In genomic region chr4:152226901-152227486, GRCm38 (mm10) we compare ENCODE assay signal across 10 mouse cellular contexts. TPM values are rescaled to one million over a fixed set of nuclear protein-coding genes. Genes with fewer than 3 reads are reported as not detected.
DNase-seq lines count a peak whose midpoint lies in the region; ATAC-seq and TF ChIP-seq lines count a peak whose summit lies in the region.
"Had no signal": no experiment of that assay in that cellular context is flagged by ENCODE, and none has a peak within 500 bp of the region (broad histone marks: within the 10 kb centered on the region; RNA-seq: fewer than 3 reads in every experiment).

No protein-coding gene starts in this region.

- H3K4me2 ChIP-seq in hindbrain, embryonic 16.5 days (ENCODE audit: low read length) = no peak overlapping the region
- no peak overlapping the region for H3K4me2 ChIP-seq in limb, embryonic 15.5 days

- no peak overlapping the region for H3K4me3 ChIP-seq in gastrocnemius, adult 2 months
- H3K4me3 ChIP-seq in hindbrain, embryonic 16.5 days (ENCODE audit: low read length) = no peak overlapping the region
- H3K4me3 ChIP-seq in limb, embryonic 15.5 days = no peak overlapping the region
- H3K4me3 ChIP-seq in lung, adult 2 months (replicated peaks; ENCODE audit: extremely low read depth, low read depth, low read length) = no peak overlapping the region

- peak; percentile 83 for ATAC-seq in hindbrain, embryonic 16.5 days
- ATAC-seq in limb, embryonic 15.5 days (ENCODE audit: insufficient number of reproducible peaks, low FRiP score, low TSS enrichment, low read depth) = peak; percentile 48; the same call in 1 of the 2 replicates
- ATAC-seq: liver, postnatal 0 days had no signal

- TF ChIP-seq POLR2A in lung, adult 2 months (IDR thresholded peaks at IDR 0.05; ENCODE audit: borderline replicate concordance, extremely low read depth, low read depth, low read length) = no peak

- TF ChIP-seq CTCF in gastrocnemius, adult 2 months (IDR thresholded peaks at IDR 0.05) = no peak
- no peak for TF ChIP-seq CTCF in lung, adult 2 months (IDR thresholded peaks at IDR 0.05; ENCODE audit: insufficient read depth, low read length)

- 0 out of 2 replicates have a peak overlapping the region, but pooled peaks have one; percentile 25 for H3K27ac ChIP-seq in gastrocnemius, adult 2 months
- peak overlapping the region; percentile 60 for H3K27ac ChIP-seq in hindbrain, embryonic 16.5 days (ENCODE audit: low read depth, low read length)
- H3K27ac ChIP-seq in limb, embryonic 15.5 days = peak overlapping the region; percentile 78

- peaks cover 8% of the 10 kb centered on the region; the same call in 1 of the 2 replicates for H3K36me3 ChIP-seq in hindbrain, embryonic 16.5 days (ENCODE audit: control insufficient read depth, insufficient read depth, low read length)
- no peaks in the 10 kb centered on the region for H3K36me3 ChIP-seq in limb, embryonic 15.5 days

- H3K4me1 ChIP-seq in hindbrain, embryonic 16.5 days (ENCODE audit: control insufficient read depth, insufficient read depth, low read depth, low read length) = peaks cover 31% of the 10 kb centered on the region
- peaks cover 26% of the 10 kb centered on the region for H3K4me1 ChIP-seq in limb, embryonic 15.5 days
- peaks cover 21% of the 10 kb centered on the region for H3K4me1 ChIP-seq in lung, adult 2 months (ENCODE audit: control insufficient read depth, insufficient read depth, low read length)

- H3K9me3 ChIP-seq in hindbrain, embryonic 16.5 days (ENCODE audit: control insufficient read depth, low read length) = no peaks in the 10 kb centered on the region
- H3K9me3 ChIP-seq in limb, embryonic 15.5 days = no peaks in the 10 kb centered on the region

- H3K27me3 ChIP-seq in hindbrain, embryonic 16.5 days (replicated peaks; ENCODE audit: control insufficient read depth, insufficient read depth, low read length) = no peaks in the 10 kb centered on the region
- H3K27me3 ChIP-seq in limb, embryonic 15.5 days = no peaks in the 10 kb centered on the region
- H3K27me3 ChIP-seq: CH12.LX had no signal

- 57% methylated on average over 13 of the region's 13 CpGs for WGBS in hindbrain, embryonic 16.5 days
- 69% methylated on average over 13 of the region's 13 CpGs for WGBS in limb, embryonic 15.5 days
- 72% methylated on average over 13 of the region's 13 CpGs for WGBS in lung, adult 2 months

- no peak for DNase-seq in gastrocnemius, adult 2 months
- no peak for DNase-seq in gastrocnemius, adult 8-10 months (ENCODE audit: low spot score in 2 of 2)
- DNase-seq in cerebellum, adult 9-11 months = peak; percentile 68
- no peak for DNase-seq in lung, adult 2 months
- DNase-seq in thymus, postnatal 14 days = no peak
- DNase-seq in adrenal gland, postnatal 25 days = no peak
- DNase-seq: liver, postnatal 0 days had no signal

- intact Hi-C loops in gastrocnemius, adult 2 months (cut with DNase I) = no loop called here

- no peak overlapping the region for H3K9ac ChIP-seq in hindbrain, embryonic 16.5 days (ENCODE audit: low read depth, low read length)
- no peak overlapping the region for H3K9ac ChIP-seq in limb, embryonic 15.5 days
- H3K9ac ChIP-seq: liver, postnatal 0 days had no signal

RNA-seq across cellular contexts. Expression of gene Gpr153, which starts 47.0 kb away (rescaled TPM):
- total RNA-seq in gastrocnemius, adult 2 months (2021) = 1 to 10 TPM; 3.4 to 7.3 TPM
- total RNA-seq in gastrocnemius, adult 8-10 months (2022) = 1 to 10 TPM; 2.4 to 2.7 (median 2.5) TPM
- 15.5 and 16.4 TPM in 2 replicates for polyA plus RNA-seq in hindbrain, embryonic 16.5 days (2015; fragmentation: Nextera tagmentation; extraction: Ambion mirVana)
- polyA plus RNA-seq in limb, embryonic 15.5 days (2015; fragmentation: Nextera tagmentation; extraction: Ambion mirVana) = 18.9 and 21.9 TPM in 2 replicates
- 40.0 and 45.6 TPM in 2 replicates for polyA plus RNA-seq in lung, adult 2 months (2012; rRNA removed)
- 3.1 and 3.6 TPM in 2 replicates for total RNA-seq in adrenal gland, postnatal 25 days (2021)

RNA-seq across cellular contexts. Expression of gene Acot7, which starts 49.1 kb away (rescaled TPM):
- 10 to 100 TPM; 12.7 to 22.8 TPM for total RNA-seq in gastrocnemius, adult 2 months (2021)
- 10 to 100 TPM; 13.8 to 15.9 (median 15.1) TPM for total RNA-seq in gastrocnemius, adult 8-10 months (2022)
- 478 and 542 TPM in 2 replicates for polyA plus RNA-seq in hindbrain, embryonic 16.5 days (2015; fragmentation: Nextera tagmentation; extraction: Ambion mirVana)
- 52.6 and 57.3 TPM in 2 replicates for polyA plus RNA-seq in limb, embryonic 15.5 days (2015; fragmentation: Nextera tagmentation; extraction: Ambion mirVana)
- 118 and 125 TPM in 2 replicates for polyA plus RNA-seq in lung, adult 2 months (2012; rRNA removed)
- 34.6 and 39.9 TPM in 2 replicates for total RNA-seq in adrenal gland, postnatal 25 days (2021)

Comparison
In these comparisons a context has a peak if more than half of its experiments do, and no peak if none do; other contexts are left out.
1. H3K27ac ChIP-seq: peak in every context shown above with its lines; median percentile 78 in limb, embryonic 15.5 days; 60 in hindbrain, embryonic 16.5 days; 25 in gastrocnemius, adult 2 months.